ENCODE assay signal across 16 mouse cellular contexts in genomic region chr7:28984452-28984851, GRCm38 (mm10).
"Had no signal": no experiment of that assay in that cellular context is flagged by ENCODE, and none has a peak within 500 bp of the region (broad histone marks: within the 10 kb centered on the region; RNA-seq: fewer than 3 reads in every experiment).

No protein-coding gene starts in this region.

- H3K4me3 ChIP-seq: neural tube, embryonic 13.5 days; neural tube, embryonic 15.5 days; stomach, embryonic 15.5 days had no signal

- H3K9ac ChIP-seq: neural tube, embryonic 13.5 days; neural tube, embryonic 15.5 days; stomach, embryonic 15.5 days had no signal

- H3K36me3 ChIP-seq: stomach, embryonic 15.5 days had no signal

- H3K27ac ChIP-seq: neural tube, embryonic 13.5 days; neural tube, embryonic 15.5 days; stomach, embryonic 15.5 days; stomach, postnatal 0 days had no signal

- H3K9me3 ChIP-seq: neural tube, embryonic 13.5 days; neural tube, embryonic 15.5 days; stomach, embryonic 15.5 days had no signal

- DNase-seq: retina, postnatal 1 day; right cerebral cortex, adult 18-20 months; right cerebral cortex, postnatal 14 days; right cerebral cortex, postnatal 25 days; right cerebral cortex, postnatal 4 days; spleen, adult 18-20 months; thymus, adult 18-20 months; thymus, adult 2 months; thymus, postnatal 14 days; thymus, postnatal 25 days; thymus, postnatal 36 days; thymus, postnatal 4 days had no signal

- H3K4me2 ChIP-seq: neural tube, embryonic 13.5 days; neural tube, embryonic 15.5 days; stomach, embryonic 15.5 days had no signal

- H3K27me3 ChIP-seq: neural tube, embryonic 13.5 days; neural tube, embryonic 15.5 days; stomach, embryonic 15.5 days had no signal
